Mouse (Mus musculus): ENCODE measurements around the gene Tle2.

DNA sequence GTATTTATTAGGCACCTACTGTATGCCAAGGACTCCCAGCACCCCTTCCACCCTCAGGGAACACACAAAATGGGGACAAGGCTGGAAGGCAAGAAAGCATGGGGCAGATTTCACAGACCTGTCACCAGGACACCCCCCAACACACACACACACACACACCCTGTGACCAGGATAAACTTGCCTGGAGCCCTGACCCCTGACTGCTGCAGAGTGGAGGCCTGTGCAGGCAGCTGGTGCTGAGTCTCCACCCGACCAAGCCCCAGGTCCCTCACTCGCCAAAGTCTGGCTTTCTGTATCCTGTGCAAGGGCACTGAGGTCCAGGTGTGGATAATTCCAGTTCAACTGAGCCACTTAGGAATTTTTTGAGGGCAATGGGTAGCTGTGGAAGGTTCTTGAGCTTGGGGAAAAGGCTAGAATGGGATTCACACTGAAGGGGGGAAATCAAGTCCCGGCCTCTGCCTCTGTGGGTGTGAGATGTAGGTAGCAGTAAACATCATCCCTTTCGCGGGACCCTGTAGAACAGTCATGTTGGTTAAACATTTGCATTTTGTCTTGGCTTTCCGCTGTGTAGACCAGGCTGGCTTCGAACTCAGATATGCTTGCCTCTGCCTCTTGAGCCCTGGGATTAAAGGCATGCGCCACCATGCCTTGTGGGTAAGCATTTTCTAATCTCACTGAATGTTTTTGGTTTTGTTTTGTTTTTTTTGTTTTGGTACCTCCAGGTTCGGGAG, 4.7 kb upstream of the Tle2 start:
- TF ChIP-seq CTCF (IDR thresholded peaks at IDR 0.05; ENCODE audit: borderline replicate concordance, insufficient read depth, low read length) = no peak
- no peak for TF ChIP-seq POLR2A (IDR thresholded peaks at IDR 0.05; ENCODE audit: low read depth, low read length)
